Mouse (Mus musculus): ENCODE measurements around the gene Tmem151a. TPM values are rescaled to one million over a fixed set of nuclear protein-coding genes. Genes with fewer than 3 reads are reported as not detected.

Tmem151a gene
- polyA plus RNA-seq, 1 experiment: 8.1 TPM

- Histone ChIP-seq H3K4me1 (ENCODE audit: control insufficient read depth, insufficient read depth, insufficient read length, low read length) (peaks cover 14% of the 10 kb centered on the region), H3K36me3 (ENCODE audit: control insufficient read depth, insufficient read depth, low read length) (no peaks in the 10 kb centered on the region), H3K27ac (ENCODE audit: insufficient read depth, low read depth, low read length) (peak overlapping the region; percentile 29; the same call in 1 of the 2 replicates), H3K4me3 (ENCODE audit: low read depth, low read length) (peak overlapping the region; percentile 63), H3K27me3 (ENCODE audit: control insufficient read depth, insufficient read depth, low read length) (peaks cover 27% of the 10 kb centered on the region)
- TF ChIP-seq POLR2A (IDR thresholded peaks at IDR 0.05; ENCODE audit: low read depth, low read length) (peak; percentile 42), CTCF (IDR thresholded peaks at IDR 0.05; ENCODE audit: extremely low read depth, insufficient read length, insufficient replicate concordance, low read depth, low read length) (no peak)
- 6% methylated on average over 40 of the region's 40 CpGs for WGBS
Measured at GRCm38 (mm10) chr19:5071545-5072369, 13.6 kb downstream of the Tmem151a start.

GRCm38 (mm10) chr19:5071077-5071476, 14.3 kb downstream of the Tmem151a start:
- Histone ChIP-seq H3K36me3 (ENCODE audit: control insufficient read depth, insufficient read depth, low read length) (no peaks in the 10 kb centered on the region), H3K4me1 (ENCODE audit: control insufficient read depth, insufficient read depth, insufficient read length, low read length) (peaks cover 14% of the 10 kb centered on the region), H3K27ac (ENCODE audit: insufficient read depth, low read depth, low read length) (no peak overlapping the region), H3K4me3 (ENCODE audit: low read depth, low read length) (peak overlapping the region; percentile 63), H3K27me3 (ENCODE audit: control insufficient read depth, insufficient read depth, low read length) (peaks cover 27% of the 10 kb centered on the region)
- WGBS: 43% methylated on average over 11 of the region's 11 CpGs
- TF ChIP-seq CTCF (IDR thresholded peaks at IDR 0.05; ENCODE audit: extremely low read depth, insufficient read length, insufficient replicate concordance, low read depth, low read length) (no peak), POLR2A (IDR thresholded peaks at IDR 0.05; ENCODE audit: low read depth, low read length) (no peak)

DNA sequence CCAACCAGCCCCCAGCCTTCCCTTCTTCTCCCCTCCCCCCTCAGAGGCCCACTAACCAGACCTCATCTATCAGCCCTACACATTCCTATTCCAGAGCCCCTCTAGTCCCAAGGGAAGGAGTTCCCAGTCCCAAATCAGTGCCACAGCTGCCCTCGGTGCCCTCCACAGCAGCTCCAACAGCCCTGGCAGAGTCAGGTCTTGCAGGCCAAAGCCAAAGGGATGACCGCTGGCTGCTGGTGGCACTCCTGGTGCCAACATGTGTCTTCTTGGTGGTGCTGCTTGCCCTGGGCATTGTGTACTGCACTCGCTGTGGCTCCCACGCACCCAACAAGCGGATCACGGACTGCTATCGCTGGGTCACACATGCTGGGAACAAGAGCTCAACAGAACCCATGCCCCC, 15.4 kb downstream of the Tmem151a start:
- 85% methylated on average over 7 of the region's 7 CpGs for WGBS
- H3K4me3 ChIP-seq (ENCODE audit: low read depth, low read length): no peak overlapping the region
- H3K27ac ChIP-seq (ENCODE audit: insufficient read depth, low read depth, low read length): no peak overlapping the region

DNA sequence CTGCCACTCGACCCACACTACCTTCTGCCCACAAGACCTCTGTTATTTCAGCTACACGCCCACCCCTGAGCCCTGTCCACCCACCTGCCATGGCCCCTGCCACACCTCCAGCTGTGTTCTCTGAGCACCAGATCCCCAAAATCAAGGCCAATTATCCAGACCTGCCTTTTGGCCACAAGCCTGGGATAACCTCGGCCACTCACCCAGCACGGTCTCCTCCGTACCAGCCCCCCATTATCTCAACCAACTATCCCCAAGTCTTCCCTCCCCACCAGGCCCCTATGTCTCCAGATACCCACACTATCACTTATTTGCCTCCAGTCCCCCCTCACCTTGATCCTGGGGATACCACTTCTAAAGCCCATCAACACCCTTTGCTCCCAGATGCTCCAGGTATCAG, 15.8 kb downstream of the Tmem151a start:
- TF ChIP-seq POLR2A (IDR thresholded peaks at IDR 0.05; ENCODE audit: low read depth, low read length) (no peak), CTCF (IDR thresholded peaks at IDR 0.05; ENCODE audit: extremely low read depth, insufficient read length, insufficient replicate concordance, low read depth, low read length) (no peak)
- Histone ChIP-seq H3K4me3 (ENCODE audit: low read depth, low read length) (no peak overlapping the region), H3K27me3 (ENCODE audit: control insufficient read depth, insufficient read depth, low read length) (peaks cover 27% of the 10 kb centered on the region), H3K36me3 (ENCODE audit: control insufficient read depth, insufficient read depth, low read length) (no peaks in the 10 kb centered on the region), H3K27ac (ENCODE audit: insufficient read depth, low read depth, low read length) (no peak overlapping the region), H3K4me1 (ENCODE audit: control insufficient read depth, insufficient read depth, insufficient read length, low read length) (peaks cover 14% of the 10 kb centered on the region)
- WGBS: 77% methylated on average over 5 of the region's 5 CpGs

More for the DNA sequence above, 15.4 kb downstream of the Tmem151a start:
- Histone ChIP-seq H3K4me1 (ENCODE audit: control insufficient read depth, insufficient read depth, insufficient read length, low read length) (peaks cover 14% of the 10 kb centered on the region), H3K27me3 (ENCODE audit: control insufficient read depth, insufficient read depth, low read length) (peaks cover 27% of the 10 kb centered on the region), H3K36me3 (ENCODE audit: control insufficient read depth, insufficient read depth, low read length) (no peaks in the 10 kb centered on the region)
- TF ChIP-seq CTCF (IDR thresholded peaks at IDR 0.05; ENCODE audit: extremely low read depth, insufficient read length, insufficient replicate concordance, low read depth, low read length): no peak
- TF ChIP-seq POLR2A (IDR thresholded peaks at IDR 0.05; ENCODE audit: low read depth, low read length): no peak

DNA sequence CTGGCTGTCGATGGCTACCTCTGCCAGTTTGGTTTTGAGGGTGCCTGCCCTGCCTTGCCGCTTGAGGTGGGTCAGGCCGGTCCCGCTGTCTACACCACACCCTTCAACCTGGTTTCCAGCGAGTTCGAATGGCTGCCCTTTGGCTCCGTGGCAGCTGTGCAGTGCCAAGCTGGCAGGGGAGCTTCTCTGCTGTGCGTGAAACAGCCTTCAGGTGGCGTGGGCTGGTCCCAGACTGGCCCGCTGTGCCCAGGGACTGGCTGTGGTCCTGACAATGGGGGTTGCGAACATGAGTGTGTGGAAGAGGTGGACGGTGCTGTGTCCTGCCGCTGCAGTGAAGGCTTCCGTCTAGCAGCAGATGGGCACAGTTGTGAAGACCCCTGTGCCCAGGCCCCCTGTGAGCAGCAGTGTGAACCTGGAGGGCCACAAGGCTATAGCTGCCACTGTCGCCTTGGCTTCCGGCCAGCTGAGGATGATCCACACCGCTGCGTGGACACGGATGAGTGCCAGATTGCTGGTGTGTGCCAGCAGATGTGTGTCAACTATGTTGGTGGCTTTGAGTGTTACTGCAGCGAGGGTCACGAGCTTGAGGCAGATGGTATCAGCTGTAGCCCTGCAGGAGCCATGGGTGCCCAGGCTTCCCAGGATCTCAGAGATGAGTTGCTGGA, 16.6 kb downstream of the Tmem151a start:
- Histone ChIP-seq H3K4me3 (ENCODE audit: low read depth, low read length) (peak overlapping the region; percentile 61), H3K36me3 (ENCODE audit: control insufficient read depth, insufficient read depth, low read length) (no peaks in the 10 kb centered on the region), H3K27ac (ENCODE audit: insufficient read depth, low read depth, low read length) (no peak overlapping the region), H3K4me1 (ENCODE audit: control insufficient read depth, insufficient read depth, insufficient read length, low read length) (peaks cover 14% of the 10 kb centered on the region), H3K27me3 (ENCODE audit: control insufficient read depth, insufficient read depth, low read length) (peaks cover 27% of the 10 kb centered on the region)
- TF ChIP-seq CTCF (IDR thresholded peaks at IDR 0.05; ENCODE audit: extremely low read depth, insufficient read length, insufficient replicate concordance, low read depth, low read length) (no peak), POLR2A (IDR thresholded peaks at IDR 0.05; ENCODE audit: low read depth, low read length) (no peak)
- WGBS: 33% methylated on average over 21 of the region's 21 CpGs

- peaks cover 14% of the 10 kb centered on the region for H3K4me1 ChIP-seq (ENCODE audit: control insufficient read depth, insufficient read depth, insufficient read length, low read length)
- peaks cover 27% of the 10 kb centered on the region for H3K27me3 ChIP-seq (ENCODE audit: control insufficient read depth, insufficient read depth, low read length)
- peak within 1 kb of the TSS; percentile 61 for H3K4me3 ChIP-seq (ENCODE audit: low read depth, low read length)
- H3K27ac ChIP-seq (ENCODE audit: insufficient read depth, low read depth, low read length): peak within 1 kb of the TSS; percentile 35
- no peaks in the 10 kb centered on the region for H3K36me3 ChIP-seq (ENCODE audit: control insufficient read depth, insufficient read depth, low read length)
- 3% methylated on average over 55 of the region's 56 CpGs for WGBS
- no peak for TF ChIP-seq POLR2A (IDR thresholded peaks at IDR 0.05; ENCODE audit: low read depth, low read length)
- no peak for TF ChIP-seq CTCF (IDR thresholded peaks at IDR 0.05; ENCODE audit: extremely low read depth, insufficient read length, insufficient replicate concordance, low read depth, low read length)
Measured at GRCm38 (mm10) chr19:5067867-5068569, 17.3 kb downstream of the Tmem151a start, which contains the start of gene Cd248. Cd248 (plus strand) TSS chr19:5068078.

Data from small intestine, adult 2 months (tissue).